Mouse (Mus musculus) ES-Bruce4 (cell line): ENCODE measurements around the gene Irf1. TPM values are rescaled to one million over a fixed set of nuclear protein-coding genes. Genes with fewer than 3 reads are reported as not detected.

Experiments
- H3K27ac ChIP-seq: 2 replicates; pipeline ENCODE4 v1.5.1; 2012; ENCODE audit warnings: low read length, inconsistent platforms; ENCODE audit not compliant: insufficient read depth
- H3K27me3 ChIP-seq: 2 replicates; pipeline ENCODE4 v1.6.1; 2012; ENCODE audit warnings: mild to moderate bottlenecking, low read length, inconsistent platforms; ENCODE audit not compliant: control insufficient read depth, poor library complexity, insufficient read depth, severe bottlenecking
- H3K36me3 ChIP-seq: 2 replicates; pipeline ENCODE4 v1.6.1; 2012; ENCODE audit warnings: inconsistent platforms, mild to moderate bottlenecking, low read length, moderate library complexity; ENCODE audit not compliant: control insufficient read depth, poor library complexity, insufficient read depth, severe bottlenecking
- H3K4me1 ChIP-seq: one replicate; pipeline ENCODE4 v1.8.1; 2011; ENCODE audit warnings: low read length; ENCODE audit not compliant: control insufficient read depth, insufficient read depth
- H3K4me3 ChIP-seq: 2 replicates; pipeline ENCODE4 v1.5.1; 2011; ENCODE audit warnings: low read depth, mild to moderate bottlenecking, low read length
- H3K9ac ChIP-seq: 2 replicates; pipeline ENCODE4 v1.6.1; 2012; ENCODE audit warnings: low read depth, mild to moderate bottlenecking, inconsistent platforms; ENCODE audit not compliant: poor library complexity, severe bottlenecking
- H3K9me3 ChIP-seq: replicated peaks from 2 replicates; pipeline ENCODE4 v1.6.1; 2012; ENCODE audit warnings: mild to moderate bottlenecking, low read length, inconsistent platforms; ENCODE audit not compliant: control insufficient read depth, poor library complexity, insufficient read depth, severe bottlenecking
- CTCF ChIP-seq: IDR thresholded peaks from one replicate; pipeline ENCODE4 v1.8.1; 2011; ENCODE audit warnings: low read depth, low read length
- EP300 ChIP-seq: IDR thresholded peaks from 2 replicates; pipeline ENCODE4 v1.6.1; 2011; ENCODE audit warnings: low read depth, low read length; ENCODE audit not compliant: insufficient read depth
- POLR2A ChIP-seq: IDR thresholded peaks from one replicate; pipeline ENCODE4 v1.8.1; 2011; ENCODE audit warnings: low read length; ENCODE audit not compliant: insufficient read depth
- polyA plus RNA-seq: library from polyadenylated mRNA; stranded (reverse); fragments of >200 nt; gene quantifications from 2 replicates; pipeline ENCODE4 v1.2.4, GENCODE M21; 2011; ENCODE audit warnings: low read depth; ENCODE audit not compliant: missing spikeins, insufficient read depth, insufficient read length

The Irf1 gene
- polyA plus RNA-seq: 75.7 and 90.3 TPM in 2 replicates

GRCm38 (mm10) chr11:53769760-53770124 lies at the start of gene Irf1:
Gene Irf1 (plus strand): TSS chr11:53770014.
- TF ChIP-seq POLR2A (peak; percentile 62), CTCF (no peak), EP300 (0 out of 2 replicates have a peak, but pooled peaks have one; percentile 4)
- peaks cover 7% of the 10 kb centered on the region for H3K36me3 ChIP-seq
- H3K9me3 ChIP-seq: no peaks in the 10 kb centered on the region
- H3K4me1 ChIP-seq: peaks cover 8% of the 10 kb centered on the region
- H3K4me3 ChIP-seq: peak within 1 kb of the TSS; percentile 93
- H3K27me3 ChIP-seq: no peaks in the 10 kb centered on the region
- H3K9ac ChIP-seq: peak within 1 kb of the TSS; percentile 68
- peak within 1 kb of the TSS; percentile 28; the same call in 1 of the 2 replicates for H3K27ac ChIP-seq

- no peaks in the 10 kb centered on the region for H3K4me1 ChIP-seq
- no peaks in the 10 kb centered on the region for H3K36me3 ChIP-seq
- no peaks in the 10 kb centered on the region for H3K9me3 ChIP-seq
- TF ChIP-seq CTCF (no peak), POLR2A (no peak), EP300 (no peak)
- no peak within 1 kb of the TSS for H3K4me3 ChIP-seq
- no peaks in the 10 kb centered on the region for H3K27me3 ChIP-seq
- no peak within 1 kb of the TSS for H3K9ac ChIP-seq
- no peak within 1 kb of the TSS for H3K27ac ChIP-seq
Observed at GRCm38 (mm10) chr11:53720715-53721114, 49.1 kb upstream of the Irf1 start, which contains the start of gene Il5. Gene Il5 (plus strand): TSS chr11:53720794.

GRCm38 (mm10) chr11:53731457-53731856 lies 38.4 kb upstream of the Irf1 start:
- Histone ChIP-seq H3K27ac (no peak overlapping the region), H3K4me1 (no peaks in the 10 kb centered on the region), H3K9ac (no peak overlapping the region), H3K36me3 (no peaks in the 10 kb centered on the region), H3K4me3 (no peak overlapping the region), H3K9me3 (no peaks in the 10 kb centered on the region), H3K27me3 (no peaks in the 10 kb centered on the region)
- TF ChIP-seq CTCF (no peak), EP300 (no peak), POLR2A (no peak)

GRCm38 (mm10) chr11:53732244-53732643 lies 37.6 kb upstream of the Irf1 start:
- H3K9me3 ChIP-seq: no peaks in the 10 kb centered on the region
- TF ChIP-seq POLR2A: no peak
- TF ChIP-seq CTCF: no peak
- no peak for TF ChIP-seq EP300
- no peaks in the 10 kb centered on the region for H3K4me1 ChIP-seq

GRCm38 (mm10) chr11:53733824-53734223 lies 36.0 kb upstream of the Irf1 start:
- no peaks in the 10 kb centered on the region for H3K27me3 ChIP-seq
- no peaks in the 10 kb centered on the region for H3K4me1 ChIP-seq
- no peaks in the 10 kb centered on the region for H3K9me3 ChIP-seq
- H3K9ac ChIP-seq: no peak overlapping the region
- H3K27ac ChIP-seq: no peak overlapping the region
- H3K36me3 ChIP-seq: no peaks in the 10 kb centered on the region
- H3K4me3 ChIP-seq: no peak overlapping the region
- TF ChIP-seq CTCF (no peak), POLR2A (no peak), EP300 (no peak)

More at GRCm38 (mm10) chr11:53732244-53732643, 37.6 kb upstream of the Irf1 start:
- Histone ChIP-seq H3K36me3 (no peaks in the 10 kb centered on the region), H3K4me3 (no peak overlapping the region), H3K27me3 (no peaks in the 10 kb centered on the region), H3K9ac (no peak overlapping the region), H3K27ac (no peak overlapping the region)

- H3K4me3 ChIP-seq: no peak overlapping the region
- H3K9me3 ChIP-seq: no peaks in the 10 kb centered on the region
- no peak overlapping the region for H3K9ac ChIP-seq
- no peak overlapping the region for H3K27ac ChIP-seq
- no peaks in the 10 kb centered on the region for H3K27me3 ChIP-seq
- no peaks in the 10 kb centered on the region for H3K4me1 ChIP-seq
- no peaks in the 10 kb centered on the region for H3K36me3 ChIP-seq
- no peak for TF ChIP-seq POLR2A
- no peak for TF ChIP-seq CTCF
- TF ChIP-seq EP300: no peak
Observed at GRCm38 (mm10) chr11:53734431-53734830, 35.4 kb upstream of the Irf1 start.
